Mouse (Mus musculus) forebrain, embryonic 10.5 days (tissue): ENCODE measurements around the gene Ccna2. TPM values are rescaled to one million over a fixed set of nuclear protein-coding genes. Genes with fewer than 3 reads are reported as not detected.

Experiments
- DNase-seq: peaks from one replicate; pipeline ENCODE4 v3.0.0-alpha.2; 2017; ENCODE audit warnings: low spot score; ENCODE audit errors: extremely low spot score
- H3K27ac ChIP-seq: fragments of 300-500 bp; sonication (generic); 2 replicates; pipeline ENCODE4 v1.5.1; 2016; ENCODE audit warnings: mild to moderate bottlenecking
- H3K27me3 ChIP-seq: fragments of 300-500 bp; sonication (generic); 2 replicates; pipeline ENCODE4 v1.6.1; 2016; ENCODE audit warnings: mild to moderate bottlenecking; ENCODE audit not compliant: poor library complexity, severe bottlenecking
- H3K36me3 ChIP-seq: fragments of 300-500 bp; sonication (generic); replicated peaks from 2 replicates; pipeline ENCODE4 v1.6.1; 2016; ENCODE audit warnings: mild to moderate bottlenecking, moderate library complexity
- H3K4me1 ChIP-seq: fragments of 300-500 bp; sonication (generic); 2 replicates; pipeline ENCODE4 v1.6.1; 2016
- H3K4me3 ChIP-seq: fragments of 300-500 bp; sonication (generic); 2 replicates; pipeline ENCODE4 v1.5.1; 2016; ENCODE audit warnings: mild to moderate bottlenecking, moderate library complexity
- H3K9me3 ChIP-seq: fragments of 300-500 bp; sonication (generic); 2 replicates; pipeline ENCODE4 v1.6.1; 2016; ENCODE audit warnings: mild to moderate bottlenecking, moderate library complexity
- WGBS: fragments of 180-500 bp; shearing (Covaris S2); methylation state at CpG from one replicate; pipeline ENCODE4 v1.1.7; 2016; 5-methylcytosine and 5-hydroxymethylcytosine counted together
- polyA plus RNA-seq: library from polyadenylated mRNA; unstranded; fragments of >200 nt; fragmentation: Nextera tagmentation; extraction: Ambion mirVana; gene quantifications from 2 replicates; pipeline ENCODE4 v1.2.1, GENCODE M21; 2016

Ccna2 gene
- polyA plus RNA-seq, 1 experiment from 2014 or later = 276 TPM

DNA sequence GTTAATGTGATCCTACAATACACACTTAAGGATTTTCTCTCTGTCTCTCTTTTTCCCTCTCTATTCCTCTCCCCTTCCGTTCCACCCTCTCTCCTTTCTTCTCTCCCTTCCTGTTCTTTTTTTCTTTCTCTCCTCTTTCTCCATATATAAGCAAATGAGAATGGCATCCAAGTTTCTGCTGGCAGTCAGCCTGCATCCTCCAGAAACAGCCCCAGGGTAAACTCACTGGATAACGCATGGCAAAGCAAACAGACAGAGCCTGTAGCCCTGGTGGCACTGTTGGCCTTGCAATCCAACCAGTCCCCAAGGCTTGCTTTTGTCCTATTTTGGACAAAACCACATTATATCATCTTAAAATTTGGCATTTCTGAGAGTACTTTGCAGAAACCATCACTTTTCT, 40.7 kb downstream of the Ccna2 start:
- no peak for DNase-seq
- 41% methylated on average over 2 of the region's 2 CpGs for WGBS
- H3K4me1 ChIP-seq = peaks cover 17% of the 10 kb centered on the region
- peaks cover 4% of the 10 kb centered on the region; the same call in 1 of the 2 replicates for H3K9me3 ChIP-seq
- H3K27ac ChIP-seq = no peak overlapping the region
- H3K27me3 ChIP-seq = peaks cover 31% of the 10 kb centered on the region
- no peaks in the 10 kb centered on the region for H3K36me3 ChIP-seq
- H3K4me3 ChIP-seq = no peak overlapping the region

DNA sequence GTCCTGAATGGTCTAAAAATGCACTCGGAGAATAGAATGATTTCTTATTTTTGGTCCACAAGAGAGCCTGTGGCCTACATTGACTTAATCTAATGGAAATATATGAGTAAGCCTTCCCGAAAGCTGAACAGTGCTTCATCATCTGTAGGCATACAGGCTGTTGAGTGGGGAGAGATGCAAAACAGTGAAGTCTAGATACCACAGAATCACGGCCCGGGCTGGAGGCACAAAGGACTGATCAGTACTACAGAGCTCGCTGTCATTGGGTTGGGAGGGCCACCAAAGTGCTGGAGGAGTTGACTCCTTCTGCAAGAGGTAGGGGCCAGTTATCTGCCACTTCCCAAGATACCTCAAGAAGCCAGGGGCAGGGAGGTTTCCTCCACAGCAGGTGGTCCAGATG, 41.2 kb downstream of the Ccna2 start:
- H3K36me3 ChIP-seq = no peaks in the 10 kb centered on the region
- no peak for DNase-seq
- peaks cover 31% of the 10 kb centered on the region for H3K27me3 ChIP-seq
- H3K9me3 ChIP-seq = peaks cover 4% of the 10 kb centered on the region; the same call in 1 of the 2 replicates
- peaks cover 17% of the 10 kb centered on the region for H3K4me1 ChIP-seq
- no peak overlapping the region for H3K4me3 ChIP-seq
- no peak overlapping the region for H3K27ac ChIP-seq
- WGBS = 73% methylated on average over 5 of the region's 5 CpGs

DNA sequence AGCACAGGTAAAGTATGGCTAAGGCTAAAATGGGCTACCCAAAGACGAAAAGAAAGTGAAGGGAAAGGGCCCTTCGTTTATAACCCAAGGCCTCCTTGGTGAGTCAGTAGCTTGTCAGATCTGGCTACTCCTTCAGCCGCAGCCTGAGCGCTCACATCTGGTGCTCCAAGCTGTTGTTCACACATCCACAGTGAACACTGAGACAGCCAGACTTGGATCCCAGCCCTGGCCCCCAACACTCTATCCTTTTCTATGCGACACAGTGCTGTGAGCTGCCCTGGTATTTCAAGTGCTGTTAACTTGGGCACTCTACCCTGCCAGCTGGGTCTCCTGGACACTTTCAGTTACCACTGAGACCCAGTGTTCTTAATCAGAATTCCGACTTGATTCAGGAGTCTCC, 41.6 kb downstream of the Ccna2 start:
- Histone ChIP-seq H3K4me1 (peaks cover 17% of the 10 kb centered on the region), H3K27ac (no peak overlapping the region), H3K4me3 (no peak overlapping the region), H3K27me3 (peaks cover 31% of the 10 kb centered on the region), H3K9me3 (peaks cover 4% of the 10 kb centered on the region; the same call in 1 of the 2 replicates), H3K36me3 (no peaks in the 10 kb centered on the region)
- 94% methylated on average over 6 of the region's 6 CpGs for WGBS
- DNase-seq = no peak

DNA sequence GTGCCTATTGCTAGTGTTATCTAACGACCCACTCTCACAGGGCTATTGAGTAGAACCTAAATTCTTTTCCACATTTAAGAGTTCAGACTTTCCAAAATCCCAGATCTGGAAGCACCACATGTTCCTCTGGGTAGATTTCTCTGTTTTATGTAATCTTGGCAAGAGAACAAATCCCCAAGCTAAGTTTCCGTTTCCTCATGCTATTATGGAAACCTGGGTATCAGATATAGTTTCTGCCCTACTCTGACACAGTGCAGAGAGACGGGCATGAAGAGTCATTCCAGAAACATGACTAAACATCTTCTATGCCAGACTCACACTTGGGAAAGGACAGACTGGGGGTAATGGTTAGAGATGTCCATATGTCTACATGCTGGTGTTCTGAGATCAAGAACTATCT, 47.5 kb downstream of the Ccna2 start:
- DNase-seq = no peak
- Histone ChIP-seq H3K4me3 (no peak overlapping the region), H3K36me3 (no peaks in the 10 kb centered on the region), H3K9me3 (no peaks in the 10 kb centered on the region), H3K4me1 (peaks cover 20% of the 10 kb centered on the region), H3K27me3 (peaks cover 43% of the 10 kb centered on the region), H3K27ac (no peak overlapping the region)
- WGBS = 83% methylated on average over 3 of the region's 3 CpGs

DNA sequence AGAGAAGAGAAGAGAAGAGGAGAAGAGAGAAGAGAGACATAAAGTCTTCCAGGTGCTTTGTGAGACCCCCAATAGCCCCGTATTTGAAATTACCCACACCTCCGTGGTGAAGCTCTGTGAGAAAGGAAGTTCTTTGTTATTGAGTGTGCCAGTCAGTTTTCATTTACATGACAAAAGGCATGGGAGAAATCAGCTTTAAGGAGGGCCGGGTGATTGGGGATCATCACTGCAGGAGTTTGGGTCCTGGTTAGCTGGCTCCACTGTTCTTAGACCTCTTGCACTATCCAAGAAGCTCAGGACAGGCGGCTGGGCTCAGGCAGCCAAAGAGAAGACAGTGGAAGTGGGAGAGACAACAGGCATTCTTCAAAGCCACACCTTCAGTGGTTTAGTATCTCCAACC, 49.8 kb downstream of the Ccna2 start:
- H3K27me3 ChIP-seq = peaks cover 51% of the 10 kb centered on the region
- 7% methylated on average over 4 of the region's 4 CpGs for WGBS
- peak overlapping the region; percentile 62; the same call in 1 of the 2 replicates for H3K4me3 ChIP-seq
- H3K27ac ChIP-seq = no peak overlapping the region
- H3K9me3 ChIP-seq = no peaks in the 10 kb centered on the region
- no peak for DNase-seq
- peaks cover 20% of the 10 kb centered on the region for H3K4me1 ChIP-seq
- H3K36me3 ChIP-seq = no peaks in the 10 kb centered on the region

DNA sequence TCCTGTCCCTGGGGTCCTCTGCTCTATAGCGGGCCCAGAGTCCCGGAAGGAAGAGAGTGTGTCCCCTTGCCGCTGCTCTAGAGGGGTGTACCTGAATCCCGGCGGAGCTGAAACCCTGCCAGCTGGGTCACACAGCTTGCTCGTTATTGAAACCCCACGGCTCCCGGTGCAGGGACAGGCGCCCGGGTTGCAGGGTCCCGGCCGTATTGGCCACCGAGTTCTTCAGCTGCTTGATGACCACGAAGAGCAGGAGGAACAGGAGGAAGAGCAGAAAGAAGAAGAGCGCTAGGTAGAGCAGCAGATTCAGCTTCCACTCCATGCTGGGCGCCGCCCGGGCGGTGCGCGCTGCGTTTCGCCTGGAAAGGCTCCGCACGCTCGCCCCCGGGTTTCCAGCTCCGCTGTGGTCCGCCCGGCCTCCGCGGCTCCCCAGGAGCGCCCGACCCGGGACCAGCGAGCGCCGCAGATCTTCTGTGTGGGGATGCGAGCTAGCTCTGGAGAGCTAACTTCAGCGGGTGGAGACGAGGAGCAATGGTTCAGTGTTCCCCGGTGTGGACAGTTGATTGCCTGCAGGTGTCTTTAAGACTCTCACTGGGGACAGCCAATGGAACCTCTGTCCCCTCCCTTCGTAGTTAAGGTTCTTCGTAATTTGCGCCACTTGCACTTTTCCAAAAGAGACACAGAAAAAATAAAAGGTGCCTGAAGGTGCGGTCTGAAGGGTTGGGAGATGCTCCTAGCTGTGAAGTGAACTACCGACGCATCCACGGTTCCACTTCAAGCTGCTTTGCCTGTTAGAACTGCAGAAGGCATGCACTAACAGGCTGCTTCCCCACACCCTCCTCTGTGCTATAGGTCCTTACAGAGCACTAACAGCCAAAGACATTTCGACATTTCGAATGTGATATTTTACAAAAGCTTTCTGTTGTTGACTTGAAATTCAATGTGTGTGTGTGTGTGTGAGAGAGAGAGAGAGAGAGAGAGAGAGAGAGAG, 50.6 kb downstream of the Ccna2 start, which contains the start of gene Gm11549:
Gene Gm11549 (minus strand): TSS at position 741 of the 988 bp plus-strand sequence.
- H3K27ac ChIP-seq = peak within 1 kb of the TSS; percentile 45; the same call in 1 of the 2 replicates
- H3K4me3 ChIP-seq = peak within 1 kb of the TSS; percentile 62
- peaks cover 20% of the 10 kb centered on the region for H3K4me1 ChIP-seq
- WGBS = under 1% methylated on average over 51 of the region's 51 CpGs
- DNase-seq = peak; percentile 39
- no peaks in the 10 kb centered on the region for H3K36me3 ChIP-seq
- peaks cover 51% of the 10 kb centered on the region for H3K27me3 ChIP-seq
- H3K9me3 ChIP-seq = no peaks in the 10 kb centered on the region

DNA sequence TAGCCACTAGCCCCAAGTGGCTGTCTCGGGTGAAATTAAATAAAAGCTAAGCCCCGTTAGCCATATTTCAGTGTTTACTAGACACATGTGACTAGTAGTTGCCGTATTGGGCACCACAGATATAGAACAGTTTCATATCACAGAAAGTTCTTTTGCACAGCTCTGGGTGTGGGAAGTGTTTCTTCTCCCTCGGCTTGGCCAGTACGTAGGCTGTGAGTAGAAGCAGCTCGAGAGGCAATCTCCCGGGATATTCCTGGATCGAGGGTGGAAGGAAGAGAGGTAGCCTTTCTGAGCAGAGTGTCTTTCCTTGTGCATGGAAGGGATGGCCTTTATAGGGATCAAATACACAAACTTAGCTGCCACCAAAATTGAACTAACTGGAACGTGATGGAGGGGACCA, 55.8 kb downstream of the Ccna2 start:
- H3K4me3 ChIP-seq = no peak overlapping the region
- no peak for DNase-seq
- H3K27ac ChIP-seq = no peak overlapping the region
- WGBS = 91% methylated on average over 9 of the region's 9 CpGs
- H3K36me3 ChIP-seq = no peaks in the 10 kb centered on the region
- peaks cover 8% of the 10 kb centered on the region for H3K4me1 ChIP-seq
- no peaks in the 10 kb centered on the region for H3K9me3 ChIP-seq
- H3K27me3 ChIP-seq = peaks cover 25% of the 10 kb centered on the region

Other genes with a start within 250 kb of the Ccna2 start
- 106 and 114 TPM in 2 replicates for gene Anxa5, start 96.3 kb downstream of the Ccna2 start, polyA plus RNA-seq
- gene 1810062G17Rik, start 96.2 kb downstream of the Ccna2 start, polyA plus RNA-seq = 0.81 and 1.2 TPM in 2 replicates
- gene Gm11549, start 50.3 kb downstream of the Ccna2 start, polyA plus RNA-seq = 0.25 and 0.36 TPM in 2 replicates
- gene Exosc9, start 19.5 kb downstream of the Ccna2 start, polyA plus RNA-seq = 105 and 108 TPM in 2 replicates
- gene Bbs7, start 41.3 kb upstream of the Ccna2 start, polyA plus RNA-seq = 18.0 and 20.3 TPM in 2 replicates
- 1.5 and 2.7 TPM in 2 replicates for gene Trpc3, start 118.0 kb upstream of the Ccna2 start, polyA plus RNA-seq